Mouse (Mus musculus): ENCODE results near the gene Tmem26. TPM values are rescaled to one million over a fixed set of nuclear protein-coding genes. Genes with fewer than 3 reads are reported as not detected.
A peak's percentile ranks its signal among the peaks of the same experiment; 100 is the strongest.

The Tmem26 gene
- polyA plus RNA-seq, 1 experiment: 1.6 TPM

DNA sequence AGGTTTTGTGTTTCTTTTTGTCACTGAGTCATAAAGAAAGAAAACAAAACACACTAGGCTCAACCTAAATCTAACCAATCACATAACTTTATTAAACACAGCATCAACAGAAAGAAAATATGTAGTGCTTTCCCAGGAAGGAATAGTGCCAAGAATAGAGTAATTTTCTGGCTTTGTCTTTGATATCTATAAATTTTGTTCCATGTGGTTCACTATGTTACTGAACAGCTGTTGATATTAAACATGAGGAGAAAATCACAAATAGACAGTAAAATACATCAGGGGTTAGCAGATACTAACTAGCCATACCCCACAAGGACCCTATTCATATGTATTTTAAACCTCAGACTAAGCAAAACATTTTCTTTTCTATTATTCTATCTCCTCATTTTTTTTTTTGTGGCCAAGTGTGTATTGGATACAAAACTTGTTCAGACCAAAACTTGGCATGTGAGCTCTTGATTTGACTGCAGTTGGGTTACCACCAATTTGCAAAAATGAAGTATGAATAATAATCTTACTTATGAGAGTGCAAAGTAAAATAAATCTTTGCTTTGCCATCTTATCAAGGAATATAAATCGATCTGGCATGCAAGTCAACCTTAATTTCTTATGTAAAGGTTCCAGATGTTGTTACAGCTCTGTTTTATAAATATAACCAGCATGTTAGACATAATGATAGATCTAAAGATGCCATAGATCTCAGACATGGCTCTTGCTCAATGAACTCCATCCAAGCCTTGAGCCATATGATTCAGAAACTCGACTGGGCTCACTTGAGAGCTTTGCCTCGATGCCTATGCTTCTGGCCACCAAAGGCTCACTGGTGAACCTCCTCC lies 16.2 kb upstream of the Tmem26 start:
- 71% methylated on average over 3 of the region's 3 CpGs for WGBS
- TF ChIP-seq POLR2A (IDR thresholded peaks at IDR 0.05; ENCODE audit: borderline replicate concordance, extremely low read depth, low read depth, low read length) (no peak), CTCF (IDR thresholded peaks at IDR 0.05; ENCODE audit: insufficient read depth, low read length) (no peak)
- DNase-seq: no peak
- Histone ChIP-seq H3K4me1 (ENCODE audit: control insufficient read depth, insufficient read depth, low read length) (no peaks in the 10 kb centered on the region; the same call in 1 of the 2 replicates), H3K4me3 (replicated peaks; ENCODE audit: extremely low read depth, low read depth, low read length) (no peak overlapping the region)

DNA sequence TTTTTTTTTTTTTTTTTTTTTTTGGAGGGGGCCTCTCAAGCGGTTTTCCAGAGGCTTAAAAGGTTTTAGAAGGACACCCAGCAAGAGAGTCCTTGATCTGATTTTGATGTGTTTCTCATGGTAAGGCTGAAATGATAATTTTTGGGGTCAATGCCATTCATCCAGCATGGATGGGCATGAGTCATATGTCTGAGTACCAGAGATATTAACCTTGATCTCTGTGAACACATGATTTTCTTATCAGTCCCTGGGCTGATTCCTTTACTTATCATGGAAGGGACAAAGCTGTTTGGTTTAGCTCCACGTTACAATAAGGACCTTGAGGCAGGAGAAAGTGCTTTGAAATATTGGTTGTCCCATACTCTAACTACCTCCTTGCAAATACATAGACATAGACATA lies 10.5 kb upstream of the Tmem26 start:
- no peak for TF ChIP-seq CTCF (IDR thresholded peaks at IDR 0.05; ENCODE audit: insufficient read depth, low read length)
- TF ChIP-seq POLR2A (IDR thresholded peaks at IDR 0.05; ENCODE audit: borderline replicate concordance, extremely low read depth, low read depth, low read length): no peak
- DNase-seq: no peak
- 73% methylated on average over 2 of the region's 2 CpGs for WGBS
- Histone ChIP-seq H3K4me3 (replicated peaks; ENCODE audit: extremely low read depth, low read depth, low read length) (no peak overlapping the region), H3K4me1 (ENCODE audit: control insufficient read depth, insufficient read depth, low read length) (no peaks in the 10 kb centered on the region; the same call in 1 of the 2 replicates)

DNA sequence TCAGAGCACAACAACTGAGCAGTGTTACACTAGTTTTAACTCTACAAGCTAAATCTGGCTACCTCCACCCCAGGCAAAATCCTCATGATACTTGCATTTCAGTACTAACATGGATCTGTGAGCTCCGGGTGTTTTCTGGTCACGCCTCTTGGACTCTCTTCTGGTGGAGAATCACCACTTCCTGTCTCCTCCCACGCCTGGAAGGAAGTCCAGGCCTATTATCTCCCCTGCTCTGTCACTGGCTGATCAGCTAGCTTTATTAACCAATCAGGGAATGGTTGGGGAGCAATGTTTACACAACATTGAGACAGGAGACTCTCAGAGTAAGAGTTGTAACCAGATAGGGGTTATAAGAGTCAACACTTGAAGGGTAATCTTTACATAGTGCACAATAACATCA lies 9.1 kb upstream of the Tmem26 start:
- TF ChIP-seq CTCF (IDR thresholded peaks at IDR 0.05; ENCODE audit: insufficient read depth, low read length): no peak
- TF ChIP-seq POLR2A (IDR thresholded peaks at IDR 0.05; ENCODE audit: borderline replicate concordance, extremely low read depth, low read depth, low read length): no peak

DNA sequence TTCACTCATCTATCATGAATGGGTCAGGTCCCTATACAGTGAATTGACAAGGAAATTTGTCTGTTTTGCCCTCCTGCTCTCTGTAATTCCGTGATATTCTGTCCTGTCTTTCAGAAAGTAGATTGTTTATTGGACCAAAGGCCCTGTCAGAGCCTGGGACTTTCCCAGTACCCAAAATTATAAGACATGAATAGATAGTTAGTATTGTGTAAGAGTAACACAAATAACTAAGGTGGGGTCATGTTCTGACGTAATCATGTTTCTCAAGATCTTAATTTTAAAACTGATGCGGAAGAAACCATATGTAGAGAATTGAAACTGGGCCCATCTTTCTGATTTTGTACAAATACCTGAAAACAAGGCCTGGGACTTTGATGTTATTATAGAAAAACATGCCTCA lies 8.1 kb upstream of the Tmem26 start:
- WGBS: 72% methylated on average over 3 of the region's 3 CpGs
- no peak overlapping the region for H3K4me3 ChIP-seq (replicated peaks; ENCODE audit: extremely low read depth, low read depth, low read length)
- DNase-seq: no peak
- TF ChIP-seq CTCF (IDR thresholded peaks at IDR 0.05; ENCODE audit: insufficient read depth, low read length) (no peak), POLR2A (IDR thresholded peaks at IDR 0.05; ENCODE audit: borderline replicate concordance, extremely low read depth, low read depth, low read length) (no peak)
- no peaks in the 10 kb centered on the region; the same call in 1 of the 2 replicates for H3K4me1 ChIP-seq (ENCODE audit: control insufficient read depth, insufficient read depth, low read length)

More for the DNA sequence above, 9.1 kb upstream of the Tmem26 start:
- Histone ChIP-seq H3K4me3 (replicated peaks; ENCODE audit: extremely low read depth, low read depth, low read length) (no peak overlapping the region), H3K4me1 (ENCODE audit: control insufficient read depth, insufficient read depth, low read length) (no peaks in the 10 kb centered on the region; the same call in 1 of the 2 replicates)
- WGBS: 49% methylated on average over 3 of the region's 3 CpGs
- no peak for DNase-seq

DNA sequence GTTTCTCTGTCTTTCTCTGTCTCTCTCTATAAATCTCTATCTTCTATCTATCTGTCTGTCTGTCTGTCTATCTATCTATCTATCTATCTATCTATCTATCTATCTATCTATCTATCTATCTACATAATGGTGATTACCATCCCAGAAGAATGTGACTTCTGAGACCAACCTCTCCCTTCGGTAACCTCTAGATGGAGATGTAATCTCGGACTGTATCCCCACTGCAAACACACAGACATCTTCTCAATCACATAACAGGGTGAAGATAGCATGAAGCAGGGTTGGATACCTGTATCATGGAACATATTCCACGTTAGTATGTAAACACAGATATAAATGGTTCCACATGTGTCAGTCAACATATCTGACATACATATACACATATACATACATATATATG lies 5.1 kb upstream of the Tmem26 start:
- WGBS: 70% methylated on average over 3 of the region's 3 CpGs
- H3K4me1 ChIP-seq (ENCODE audit: control insufficient read depth, insufficient read depth, low read length): no peaks in the 10 kb centered on the region; the same call in 1 of the 2 replicates
- no peak overlapping the region for H3K4me3 ChIP-seq (replicated peaks; ENCODE audit: extremely low read depth, low read depth, low read length)
- TF ChIP-seq POLR2A (IDR thresholded peaks at IDR 0.05; ENCODE audit: borderline replicate concordance, extremely low read depth, low read depth, low read length): no peak
- no peak for TF ChIP-seq CTCF (IDR thresholded peaks at IDR 0.05; ENCODE audit: insufficient read depth, low read length)
- no peak for DNase-seq

DNA sequence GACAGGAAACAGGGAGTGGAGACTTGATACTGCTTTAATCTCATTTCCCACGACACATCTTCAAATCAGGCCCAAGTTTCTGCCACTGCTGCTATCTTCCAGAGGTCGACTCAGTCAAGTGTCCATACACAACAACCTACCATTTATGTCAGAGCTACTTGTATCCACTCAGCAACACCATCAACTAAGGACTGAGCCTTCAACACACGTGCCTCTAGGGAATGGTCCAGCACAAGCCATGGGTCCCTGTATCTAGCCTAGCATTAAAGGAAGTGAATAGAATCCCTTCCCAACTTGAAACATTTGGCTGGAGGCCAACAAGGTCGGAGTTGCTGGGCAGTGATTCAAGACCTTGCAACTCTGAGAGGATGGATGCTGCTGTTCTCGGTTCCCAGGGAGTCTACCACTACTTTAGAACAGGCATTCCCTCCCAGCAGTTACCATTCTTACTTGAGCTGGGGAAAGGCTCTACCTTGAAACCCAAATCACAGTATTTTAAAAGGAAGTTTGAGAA lies 2.5 kb upstream of the Tmem26 start:
- TF ChIP-seq POLR2A (IDR thresholded peaks at IDR 0.05; ENCODE audit: borderline replicate concordance, extremely low read depth, low read depth, low read length) (no peak), CTCF (IDR thresholded peaks at IDR 0.05; ENCODE audit: insufficient read depth, low read length) (no peak)
- no peak for DNase-seq
- 41% methylated on average over 5 of the region's 5 CpGs for WGBS
- no peaks in the 10 kb centered on the region; the same call in 1 of the 2 replicates for H3K4me1 ChIP-seq (ENCODE audit: control insufficient read depth, insufficient read depth, low read length)
- no peak overlapping the region for H3K4me3 ChIP-seq (replicated peaks; ENCODE audit: extremely low read depth, low read depth, low read length)

DNA sequence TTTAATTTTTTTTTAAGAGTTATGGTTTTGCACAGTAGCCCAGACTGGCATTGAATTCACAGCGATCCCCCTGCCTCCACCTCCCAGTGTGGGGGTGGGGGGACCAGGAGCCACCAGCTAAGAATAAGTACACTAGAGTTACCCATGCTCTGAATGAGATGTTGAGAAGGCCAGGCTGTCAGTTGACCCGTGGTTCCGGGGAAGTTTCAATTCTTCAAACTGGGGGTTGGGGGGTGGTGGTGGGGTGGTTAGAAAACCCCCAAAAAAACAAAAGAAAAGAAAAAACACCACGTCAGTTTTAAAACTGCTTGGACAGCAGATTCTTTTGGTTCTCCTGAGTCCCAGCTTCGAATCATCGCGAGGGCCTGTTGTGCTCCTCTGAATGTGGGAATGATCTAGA lies 431 bp upstream of the Tmem26 start:
- 63% methylated on average over 7 of the region's 7 CpGs for WGBS
- H3K4me1 ChIP-seq (ENCODE audit: control insufficient read depth, insufficient read depth, low read length): no peaks in the 10 kb centered on the region; the same call in 1 of the 2 replicates
- H3K4me3 ChIP-seq (replicated peaks; ENCODE audit: extremely low read depth, low read depth, low read length): no peak overlapping the region
- DNase-seq: no peak
- TF ChIP-seq CTCF (IDR thresholded peaks at IDR 0.05; ENCODE audit: insufficient read depth, low read length) (no peak), POLR2A (IDR thresholded peaks at IDR 0.05; ENCODE audit: borderline replicate concordance, extremely low read depth, low read depth, low read length) (no peak)

DNA sequence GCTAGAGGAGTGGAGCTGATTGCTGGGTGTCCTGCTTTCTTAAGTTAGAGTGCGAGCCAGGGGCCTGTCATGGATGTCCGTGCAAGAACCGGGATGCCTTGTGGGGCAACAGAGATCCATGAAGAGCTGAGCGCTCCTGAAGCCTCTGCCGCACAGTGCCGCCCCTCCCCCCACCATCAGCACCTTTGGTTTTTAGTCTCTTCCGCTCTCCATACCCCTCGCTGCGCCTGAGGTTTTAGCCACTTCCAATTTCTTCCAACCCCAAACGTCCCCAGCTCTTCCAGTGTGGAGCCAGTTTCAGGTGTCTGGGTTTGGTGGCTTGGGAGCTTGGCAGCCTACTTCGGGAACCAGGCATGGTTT lies 895 bp downstream of the Tmem26 start:
- 2% methylated on average over 11 of the region's 11 CpGs for WGBS

DNA sequence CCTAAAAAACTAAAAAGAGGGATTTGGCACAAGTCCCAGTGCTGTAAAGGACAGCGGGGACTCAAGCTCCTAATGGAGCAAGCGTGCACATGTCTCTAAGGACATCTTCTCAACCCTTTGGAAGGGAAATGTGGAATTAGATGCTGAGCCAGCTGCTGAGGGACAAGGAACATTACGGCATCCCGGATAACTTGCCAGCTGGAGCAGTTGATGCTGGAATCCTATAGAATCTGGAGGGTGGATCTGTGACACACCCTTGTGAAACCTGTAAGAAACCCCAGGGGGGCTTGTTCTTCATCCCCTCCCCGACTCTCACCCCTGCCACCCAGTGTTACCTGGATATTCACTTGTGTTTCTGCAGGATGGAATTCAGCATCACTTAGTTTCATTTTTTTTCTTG lies 4.0 kb downstream of the Tmem26 start:
- Histone ChIP-seq H3K4me1 (ENCODE audit: control insufficient read depth, insufficient read depth, low read length) (no peaks in the 10 kb centered on the region; the same call in 1 of the 2 replicates), H3K4me3 (replicated peaks; ENCODE audit: extremely low read depth, low read depth, low read length) (no peak overlapping the region)
- no peak for DNase-seq
- TF ChIP-seq POLR2A (IDR thresholded peaks at IDR 0.05; ENCODE audit: borderline replicate concordance, extremely low read depth, low read depth, low read length) (no peak), CTCF (IDR thresholded peaks at IDR 0.05; ENCODE audit: insufficient read depth, low read length) (no peak)
- WGBS: 79% methylated on average over 5 of the region's 5 CpGs

More for the DNA sequence above, 895 bp downstream of the Tmem26 start:
- Histone ChIP-seq H3K4me3 (replicated peaks; ENCODE audit: extremely low read depth, low read depth, low read length) (peak overlapping the region; percentile 68), H3K4me1 (ENCODE audit: control insufficient read depth, insufficient read depth, low read length) (no peaks in the 10 kb centered on the region; the same call in 1 of the 2 replicates)
- DNase-seq: peak; percentile 7
- TF ChIP-seq CTCF (IDR thresholded peaks at IDR 0.05; ENCODE audit: insufficient read depth, low read length) (no peak), POLR2A (IDR thresholded peaks at IDR 0.05; ENCODE audit: borderline replicate concordance, extremely low read depth, low read depth, low read length) (no peak)

DNA sequence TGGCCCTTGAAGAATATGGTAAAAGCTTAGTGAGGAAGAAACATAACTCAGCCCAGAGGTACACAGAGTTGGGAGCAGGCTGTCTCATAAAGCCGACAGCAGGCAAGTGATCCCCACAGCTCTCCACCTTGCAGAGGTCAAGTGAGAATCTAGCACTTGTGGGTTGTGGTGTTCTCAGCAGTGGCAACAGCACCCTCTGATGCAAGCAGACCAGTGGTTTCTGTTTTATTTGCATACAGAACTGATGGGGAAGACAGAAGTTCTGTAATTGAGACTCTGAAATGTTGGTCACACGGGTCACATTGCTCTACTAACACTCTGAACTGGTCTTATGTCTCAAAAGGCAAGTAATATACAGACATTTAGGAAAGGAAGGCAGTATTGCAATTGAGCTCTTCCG lies 12.2 kb downstream of the Tmem26 start:
- WGBS: 74% methylated on average over 3 of the region's 3 CpGs
- no peak overlapping the region for H3K4me3 ChIP-seq (replicated peaks; ENCODE audit: extremely low read depth, low read depth, low read length)
- TF ChIP-seq CTCF (IDR thresholded peaks at IDR 0.05; ENCODE audit: insufficient read depth, low read length) (no peak), POLR2A (IDR thresholded peaks at IDR 0.05; ENCODE audit: borderline replicate concordance, extremely low read depth, low read depth, low read length) (no peak)
- no peak for DNase-seq
- no peaks in the 10 kb centered on the region for H3K4me1 ChIP-seq (ENCODE audit: control insufficient read depth, insufficient read depth, low read length)

Measured in lung, adult 2 months (tissue).